Mouse (Mus musculus) Patski (cell line): ENCODE results near the gene Gm17455. TPM values are rescaled to one million over a fixed set of nuclear protein-coding genes. Genes with fewer than 3 reads are reported as not detected.

Experiments
- ATAC-seq: fragments of 100-300 bp; one replicate; pipeline ENCODE4 v1.8.0; 2021
- CTCF ChIA-PET: fragments of 350-600 bp; sonication (Branson Sonifier 250); formaldehyde crosslinking; loops from one replicate; lab custom pipeline; 2022; ENCODE audit warnings: inconsistent platforms; lab: Charles Lee
- POLR2A ChIA-PET: fragments of 350-600 bp; sonication (Branson Sonifier 250); formaldehyde crosslinking; loops from one replicate; lab custom pipeline; 2022; ENCODE audit warnings: antibody characterized with exemption, inconsistent platforms; lab: Charles Lee
- DNase-seq: peaks from one replicate; pipeline ENCODE4 v3.0.0-alpha.2; 2011; ENCODE audit warnings: low read depth, low spot score
- H3K27me3 ChIP-seq: fragments of 371-371 bp; one replicate; pipeline ENCODE4 v1.5.1; 2021
- CTCF ChIP-seq: fragments of 100-300 bp; IDR thresholded peaks from one replicate; pipeline ENCODE4 v1.5.1; 2021
- in situ Hi-C: fragments of 300-500 bp; cut with MboI; formaldehyde crosslinking; loops from 3 replicates; pipeline ENCODE4 v1.11.1; 2018; ENCODE audit warnings: low pct_unique_long_range_greater_than_20kb, mixed read lengths
- polyA plus RNA-seq: library from polyadenylated mRNA; unstranded; gene quantifications from one replicate; pipeline ENCODE4 v1.2.3, GENCODE M21; 2021

The Gm17455 gene
- polyA plus RNA-seq, 1 experiment from 2014 or later: not detected

- ATAC-seq: no peak
Observed at GRCm38 (mm10) chr10:60411794-60412193, 12.3 kb downstream of the Gm17455 start.

DNA sequence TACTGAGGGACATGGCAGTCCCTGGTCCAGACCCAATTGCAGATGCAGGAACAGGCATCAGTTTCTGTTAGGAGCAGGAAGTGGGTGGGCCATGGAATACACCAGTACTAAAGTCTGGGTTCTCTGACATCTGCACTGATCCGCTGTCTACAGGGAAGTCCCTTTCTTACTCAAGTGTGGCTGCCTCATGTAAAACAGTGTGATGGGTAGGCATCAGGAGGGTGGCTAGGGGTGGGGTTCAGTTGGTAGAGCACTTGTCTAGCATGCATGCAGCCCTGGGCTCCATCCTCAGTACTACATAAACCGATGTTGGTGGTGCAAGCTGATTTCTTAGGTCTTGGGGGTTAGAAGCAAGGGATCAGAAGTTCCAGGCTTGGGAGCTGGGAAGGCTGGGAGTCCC, 14.2 kb downstream of the Gm17455 start:
- peaks cover 6% of the 10 kb centered on the region for H3K27me3 ChIP-seq
- DNase-seq: no peak
- POLR2A ChIA-PET: no interaction called here

More at GRCm38 (mm10) chr10:60411794-60412193, 12.3 kb downstream of the Gm17455 start:
- POLR2A ChIA-PET: interaction anchor here (0.9 kb wide), 1 partner anchor 103 kb away, joined by 3 read pairs; no protein-coding TSS in a partner anchor
- CTCF ChIA-PET: interaction anchor here (0.6 to 1.1 kb wide), 2 partner anchors 95 to 106 kb away, joined by 3 to 6 read pairs; no protein-coding TSS in a partner anchor
- H3K27me3 ChIP-seq: peaks cover 6% of the 10 kb centered on the region
- in situ Hi-C loops: loop anchor here (5.0 kb wide), 3 partner anchors 104 to 341 kb away; partner anchors contain the start of genes Cdh23 and Slc29a3
- TF ChIP-seq CTCF: no peak
- DNase-seq: no peak

DNA sequence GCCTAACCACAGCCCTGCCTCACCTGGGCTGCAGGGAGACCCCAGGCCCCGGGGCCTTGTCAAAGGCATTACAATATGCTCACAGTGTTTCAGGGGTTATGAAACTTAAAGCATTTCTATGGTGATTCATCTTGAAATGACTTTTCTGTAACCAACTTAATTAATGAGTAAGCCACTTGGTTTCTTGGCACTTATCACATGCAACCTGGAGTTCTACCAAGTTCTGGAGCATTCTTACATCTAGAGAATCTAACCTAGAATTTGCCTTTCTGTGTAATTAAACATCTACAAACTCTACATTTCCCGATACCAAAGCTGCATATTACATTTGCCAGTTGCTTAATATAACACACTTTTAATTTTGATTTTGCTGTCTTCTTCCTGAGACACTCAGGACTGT, 17.5 kb downstream of the Gm17455 start:
- H3K27me3 ChIP-seq: no peaks in the 10 kb centered on the region
- TF ChIP-seq CTCF: no peak
- CTCF ChIA-PET: interaction anchor here (0.6 to 1.1 kb wide), 4 partner anchors 72 to 287 kb away, joined by 3 read pairs; no protein-coding TSS in a partner anchor
- peak; percentile 30 for DNase-seq
- no peak for ATAC-seq
- in situ Hi-C loops: no loop called here
- POLR2A ChIA-PET: interaction anchor here (0.7 kb wide), 1 partner anchor 338 kb away, joined by 3 read pairs; no protein-coding TSS in a partner anchor

More for the DNA sequence above, 14.2 kb downstream of the Gm17455 start:
- ATAC-seq: no peak
- CTCF ChIA-PET: interaction anchor here (0.6 kb wide), 1 partner anchor 346 kb away, joined by 3 read pairs; no protein-coding TSS in a partner anchor
- in situ Hi-C loops: loop anchor here (5.0 kb wide), 3 partner anchors 106 to 339 kb away; partner anchors contain the start of genes Cdh23 and Slc29a3
- no peak for TF ChIP-seq CTCF

DNA sequence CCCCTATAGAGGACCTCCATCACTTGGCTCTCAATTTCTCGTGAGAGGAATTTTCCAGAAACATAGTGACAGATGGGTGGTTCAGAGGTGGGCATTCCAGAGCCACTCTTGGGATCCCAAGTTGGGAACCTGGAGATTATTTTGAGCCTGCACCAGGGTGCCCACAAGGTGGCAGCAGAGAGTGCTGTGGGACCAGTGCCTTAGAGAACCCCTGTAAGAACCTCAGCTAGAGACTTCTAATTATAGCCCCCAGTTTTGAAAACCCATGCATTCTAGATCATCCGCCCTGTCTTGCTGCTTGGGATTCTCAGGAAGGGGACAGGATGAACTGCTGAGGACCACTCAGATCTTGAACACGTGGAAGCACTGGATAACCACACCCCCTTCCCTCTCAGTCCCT, 18.6 kb downstream of the Gm17455 start:
- CTCF ChIA-PET: interaction anchor here (1.1 to 1.8 kb wide), 3 partner anchors 70 to 277 kb away, joined by 3 to 4 read pairs (median 3); no protein-coding TSS in a partner anchor
- POLR2A ChIA-PET: no interaction called here
- in situ Hi-C loops: no loop called here
- TF ChIP-seq CTCF: no peak
- DNase-seq (no peak), ATAC-seq (no peak)
- H3K27me3 ChIP-seq: peaks cover 4% of the 10 kb centered on the region

DNA sequence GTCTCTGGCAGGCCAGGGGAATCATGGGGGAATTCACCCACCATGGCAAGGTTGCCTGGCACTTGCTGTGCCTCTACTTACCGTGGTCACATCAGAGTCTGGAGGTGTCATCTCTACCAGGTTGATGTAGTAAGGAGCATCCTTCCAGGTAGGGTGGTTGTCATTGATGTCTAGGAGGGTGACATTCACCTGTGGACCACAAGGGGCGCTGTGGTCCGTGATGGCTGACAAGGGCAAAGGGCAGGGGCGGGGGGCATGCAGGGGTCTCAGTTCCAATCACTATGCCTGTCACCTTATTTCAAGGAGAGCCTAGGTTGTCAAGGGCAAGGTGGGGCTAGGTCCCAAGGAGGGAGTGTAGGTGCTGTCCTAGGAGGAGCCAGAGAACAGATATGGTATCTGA, 20.1 kb downstream of the Gm17455 start:
- no peak for TF ChIP-seq CTCF
- ChIA-PET POLR2A (no interaction called here), CTCF (interaction anchor here (1.2 to 1.8 kb wide), 2 partner anchors 26 to 71 kb away, joined by 3 to 4 read pairs; no protein-coding TSS in a partner anchor)
- in situ Hi-C loops: no loop called here
- H3K27me3 ChIP-seq: peaks cover 4% of the 10 kb centered on the region
- ATAC-seq: no peak
- DNase-seq: no peak

DNA sequence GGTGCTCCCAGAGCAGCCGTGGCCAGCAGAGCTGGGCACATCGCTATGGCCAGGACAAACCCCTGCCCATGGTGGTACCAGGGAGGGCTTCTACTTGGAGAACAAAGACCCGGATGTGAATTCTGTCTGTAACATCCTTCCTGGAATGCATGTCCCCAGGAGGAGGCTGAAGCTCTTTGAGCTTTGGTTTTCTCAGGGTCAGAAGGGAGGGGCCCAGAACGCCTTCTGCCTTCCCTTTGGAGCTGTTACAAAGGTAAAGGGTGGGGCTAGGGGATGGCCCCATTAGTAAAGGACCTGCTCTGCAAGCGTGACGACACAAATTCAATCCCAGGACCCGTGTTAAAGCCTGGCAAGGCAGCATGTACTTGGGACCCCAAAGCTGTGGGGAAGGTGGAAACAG, 23.2 kb downstream of the Gm17455 start:
- in situ Hi-C loops: no loop called here
- ChIA-PET CTCF (interaction anchor here (1.0 kb wide), 1 partner anchor 118 kb away, joined by 4 read pairs; no protein-coding TSS in a partner anchor), POLR2A (no interaction called here)
- no peak for TF ChIP-seq CTCF
- peaks cover 11% of the 10 kb centered on the region for H3K27me3 ChIP-seq
- DNase-seq (no peak), ATAC-seq (no peak)

DNA sequence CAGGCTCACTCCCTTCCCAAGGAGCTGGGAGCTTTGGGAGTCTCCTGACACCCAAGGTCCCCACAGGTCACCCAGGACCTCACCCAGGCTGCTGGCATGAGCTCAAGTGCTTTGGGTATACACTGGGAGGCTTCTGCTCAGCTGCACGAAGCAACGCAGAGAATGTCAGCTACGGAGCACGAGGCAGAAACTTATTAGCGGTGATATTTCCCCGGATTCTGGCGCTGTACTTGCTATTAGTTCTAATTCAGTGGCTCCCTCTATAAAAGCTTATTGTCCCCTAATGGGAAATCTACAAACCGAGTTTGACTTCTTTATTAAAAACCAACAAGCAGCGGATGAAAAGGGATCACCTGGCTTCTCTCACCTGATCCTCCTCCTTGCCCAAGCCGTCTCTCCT, 30.5 kb downstream of the Gm17455 start:
- no peak for TF ChIP-seq CTCF
- no peak for DNase-seq
- CTCF ChIA-PET: no interaction called here
- no peak for ATAC-seq
- POLR2A ChIA-PET: interaction anchor here (0.6 kb wide), 1 partner anchor 251 kb away, joined by 3 read pairs; no protein-coding TSS in a partner anchor
- in situ Hi-C loops: loop anchor here (25.0 kb wide), 1 partner anchor 432 kb away; no protein-coding TSS in a partner anchor
- H3K27me3 ChIP-seq: peaks cover 51% of the 10 kb centered on the region

DNA sequence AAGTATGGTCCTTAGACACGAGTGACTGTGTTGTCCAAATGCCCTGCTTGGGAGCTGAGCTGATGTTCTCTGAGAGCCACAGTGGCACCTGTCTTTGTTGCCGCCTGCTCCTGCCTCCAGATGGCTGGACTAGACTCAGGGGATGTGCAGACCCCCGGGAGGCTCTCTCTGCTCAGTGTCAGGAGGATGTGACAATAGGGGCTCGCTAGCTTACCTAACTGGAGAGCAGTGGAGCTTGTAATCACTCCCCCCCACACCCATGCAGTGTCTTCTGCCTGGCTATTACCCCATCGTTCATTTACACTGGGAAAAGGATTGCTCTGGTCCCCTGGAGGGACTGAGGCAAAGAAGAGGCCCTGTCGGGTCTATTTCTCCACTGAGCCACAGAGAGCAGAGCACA, 31.1 kb downstream of the Gm17455 start:
- no peak for DNase-seq
- CTCF ChIA-PET: no interaction called here
- peaks cover 54% of the 10 kb centered on the region for H3K27me3 ChIP-seq
- POLR2A ChIA-PET: no interaction called here
- in situ Hi-C loops: loop anchor here (25.0 kb wide), 1 partner anchor 432 kb away; no protein-coding TSS in a partner anchor
- ATAC-seq: no peak
- no peak for TF ChIP-seq CTCF

- CTCF ChIA-PET: no interaction called here
- peaks cover 48% of the 10 kb centered on the region for H3K27me3 ChIP-seq
- in situ Hi-C loops: loop anchor here (25.0 kb wide), 1 partner anchor 430 kb away; no protein-coding TSS in a partner anchor
- POLR2A ChIA-PET: no interaction called here
- DNase-seq (no peak), ATAC-seq (no peak)
- no peak for TF ChIP-seq CTCF
Observed at GRCm38 (mm10) chr10:60432679-60433078, 33.2 kb downstream of the Gm17455 start.

DNA sequence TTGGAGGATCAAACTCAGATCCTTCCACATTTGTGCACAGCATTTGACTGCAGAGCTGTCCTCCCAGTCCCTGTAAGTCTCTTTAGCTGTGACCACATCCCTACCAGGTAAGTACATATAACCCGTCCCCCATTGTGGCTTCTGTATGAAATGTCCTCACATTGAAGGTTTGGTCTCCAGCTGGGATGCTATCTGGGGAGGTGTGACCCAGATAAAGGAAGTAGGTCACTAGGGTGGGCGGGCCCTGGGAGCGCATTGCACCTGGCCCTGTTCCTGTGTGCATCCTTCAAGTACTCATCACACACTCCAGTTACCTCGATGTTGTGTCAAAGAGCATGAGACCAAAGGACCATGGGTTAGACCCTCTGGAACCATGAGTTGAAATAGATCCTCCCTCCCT, 42.8 kb downstream of the Gm17455 start:
- no peak for TF ChIP-seq CTCF

DNA sequence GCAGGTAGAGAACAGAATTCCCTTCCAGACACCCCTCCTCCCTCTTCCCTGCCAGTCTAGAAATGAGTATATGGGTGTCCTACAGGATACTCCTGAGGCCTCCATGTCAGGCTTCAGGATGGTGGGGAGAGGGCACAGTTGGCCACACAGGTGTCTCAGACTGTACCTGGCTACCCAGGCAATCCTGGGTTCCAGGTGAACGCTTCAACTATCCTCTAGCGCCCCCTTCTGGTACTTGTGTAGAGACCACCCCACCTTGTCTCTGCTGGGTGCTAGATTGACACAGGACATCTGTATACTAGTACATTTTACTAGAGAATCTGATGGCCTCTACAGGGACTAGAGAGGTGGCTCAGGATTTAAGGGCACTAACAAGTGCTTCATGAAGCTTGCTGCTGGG, 43.6 kb downstream of the Gm17455 start:
- ChIA-PET CTCF (no interaction called here), POLR2A (no interaction called here)
- in situ Hi-C loops: loop anchor here (25.0 kb wide), 1 partner anchor 419 kb away; no protein-coding TSS in a partner anchor
- no peak for DNase-seq
- ATAC-seq: peak; percentile 22
- H3K27me3 ChIP-seq: peaks cover 17% of the 10 kb centered on the region
- no peak for TF ChIP-seq CTCF

More for the DNA sequence above, 42.8 kb downstream of the Gm17455 start:
- POLR2A ChIA-PET: no interaction called here
- CTCF ChIA-PET: no interaction called here
- ATAC-seq (no peak), DNase-seq (no peak)
- H3K27me3 ChIP-seq: peaks cover 14% of the 10 kb centered on the region
- in situ Hi-C loops: loop anchor here (25.0 kb wide), 1 partner anchor 420 kb away; no protein-coding TSS in a partner anchor
